Mouse (Mus musculus) C2C12 (cell line): ENCODE measurements around the gene Zscan12. TPM values are rescaled to one million over a fixed set of nuclear protein-coding genes. Genes with fewer than 3 reads are reported as not detected.
"Not testable (repeated sequence)": the region's sequence is repeated elsewhere in the genome, so short reads cannot be mapped to it uniquely, and the experiment has no call there.

Source experiments
- H3K27me3 ChIP-seq: one replicate; pipeline ENCODE4 v1.6.1; 2011; ENCODE audit not compliant: control insufficient read depth, insufficient read depth, insufficient read length
- H3K36me3 ChIP-seq: one replicate; pipeline ENCODE4 v1.6.1; 2011; ENCODE audit not compliant: control insufficient read depth, insufficient read depth
- H3K4me3 ChIP-seq: one replicate; pipeline ENCODE4 v1.5.1; 2011; ENCODE audit warnings: mild to moderate bottlenecking, control low read depth; ENCODE audit not compliant: poor library complexity, insufficient read depth, severe bottlenecking
- H3K79me2 ChIP-seq: one replicate; pipeline ENCODE4 v1.6.1; 2011; ENCODE audit not compliant: control insufficient read depth, insufficient read depth
- H3K79me3 ChIP-seq: one replicate; pipeline ENCODE4 v1.6.1; 2011; ENCODE audit warnings: low read depth, control low read depth
- H3ac ChIP-seq: one replicate; pipeline ENCODE3; 2011; ENCODE audit warnings: low read depth; ENCODE audit not compliant: control insufficient read depth, insufficient read length
- CEBPB ChIP-seq: IDR thresholded peaks from one replicate; pipeline ENCODE4 v1.6.1; 2011; ENCODE audit warnings: low read depth, mild to moderate bottlenecking, control low read depth, moderate library complexity
- CTCF ChIP-seq: IDR thresholded peaks from one replicate; pipeline ENCODE4 v1.5.1; 2011; ENCODE audit not compliant: control insufficient read depth, insufficient read depth, insufficient read length
- FOSL1 ChIP-seq: IDR thresholded peaks from one replicate; pipeline ENCODE4 v1.8.0; 2011; ENCODE audit warnings: mild to moderate bottlenecking, low read length; ENCODE audit not compliant: poor library complexity, insufficient read depth, severe bottlenecking
- MAX ChIP-seq: IDR thresholded peaks from one replicate; pipeline ENCODE4 v1.6.1; 2011; ENCODE audit warnings: mild to moderate bottlenecking, control low read depth
- MYOD1 ChIP-seq: IDR thresholded peaks from one replicate; pipeline ENCODE4 v1.6.1; 2011; ENCODE audit warnings: low read depth; ENCODE audit not compliant: control insufficient read depth, insufficient read length
- MYOG ChIP-seq: IDR thresholded peaks from one replicate; pipeline ENCODE4 v1.6.1; 2011; ENCODE audit not compliant: control insufficient read depth, insufficient read length; ENCODE audit errors: extremely low read depth
- USF1 ChIP-seq: IDR thresholded peaks from one replicate; pipeline ENCODE4 v1.6.1; 2011; ENCODE audit warnings: low read depth, mild to moderate bottlenecking, control low read depth, moderate library complexity
- polyA plus RNA-seq: library from polyadenylated mRNA; unstranded; fragments of >200 nt; fragmentation: generic; extraction: Trizol; gene quantifications from one replicate; pipeline ENCODE4 v1.2.1, GENCODE M21; 2012; ENCODE audit warnings: missing spikeins

Gene Zscan12
- polyA plus RNA-seq, 1 experiment = 3.1 TPM

- no peak for TF ChIP-seq MAX
- no peak for TF ChIP-seq MYOD1
- TF ChIP-seq CTCF = no peak
- TF ChIP-seq CEBPB = no peak
- no peak for TF ChIP-seq USF1
- peaks cover 62% of the 10 kb centered on the region for H3K36me3 ChIP-seq
- H3K79me3 ChIP-seq = peaks cover 12% of the 10 kb centered on the region
- H3ac ChIP-seq = no peak overlapping the region
- no peaks in the 10 kb centered on the region for H3K27me3 ChIP-seq
- H3K79me2 ChIP-seq = peaks cover 18% of the 10 kb centered on the region
- H3K4me3 ChIP-seq = no peak overlapping the region
These were observed 33.0 kb downstream of the Zscan12 start for GRCm38 (mm10) chr13:21395623-21396022.

- Histone ChIP-seq H3K36me3 (peaks cover 62% of the 10 kb centered on the region), H3K79me2 (peaks cover 23% of the 10 kb centered on the region), H3K79me3 (peaks cover 13% of the 10 kb centered on the region)
- H3ac ChIP-seq, H3K27me3 ChIP-seq, H3K4me3 ChIP-seq: not testable (repeated sequence)
These were observed 33.4 kb downstream of the Zscan12 start for GRCm38 (mm10) chr13:21396048-21396447.

GRCm38 (mm10) chr13:21397486-21397885 is 34.9 kb downstream of the Zscan12 start:
- peaks cover 37% of the 10 kb centered on the region for H3K79me2 ChIP-seq
- H3K27me3 ChIP-seq = no peaks in the 10 kb centered on the region
- H3K36me3 ChIP-seq = peaks cover 54% of the 10 kb centered on the region
- TF ChIP-seq MAX = no peak
- TF ChIP-seq MYOG = no peak
- TF ChIP-seq FOSL1 = no peak
- TF ChIP-seq USF1 = no peak
- no peak for TF ChIP-seq MYOD1
- TF ChIP-seq CEBPB = no peak
- H3K4me3 ChIP-seq = no peak overlapping the region
- H3ac ChIP-seq = no peak overlapping the region
- peaks cover 24% of the 10 kb centered on the region for H3K79me3 ChIP-seq

- Histone ChIP-seq H3K36me3 (peaks cover 20% of the 10 kb centered on the region), H3K27me3 (no peaks in the 10 kb centered on the region), H3K4me3 (no peak overlapping the region), H3ac (no peak overlapping the region), H3K79me2 (peaks cover 37% of the 10 kb centered on the region), H3K79me3 (peaks cover 24% of the 10 kb centered on the region)
- TF ChIP-seq MAX = no peak
- TF ChIP-seq CTCF = no peak
- no peak for TF ChIP-seq CEBPB
- TF ChIP-seq MYOG = no peak
- no peak for TF ChIP-seq USF1
- no peak for TF ChIP-seq FOSL1
- no peak for TF ChIP-seq MYOD1
These were observed 38.5 kb downstream of the Zscan12 start for GRCm38 (mm10) chr13:21401166-21401565.

- peaks cover 24% of the 10 kb centered on the region for H3K79me3 ChIP-seq
- peaks cover 37% of the 10 kb centered on the region for H3K79me2 ChIP-seq
- H3K36me3 ChIP-seq = peaks cover 20% of the 10 kb centered on the region
- TF ChIP-seq MYOG (no peak), USF1 (no peak), MAX (no peak), FOSL1 (no peak), CTCF (no peak), CEBPB (no peak), MYOD1 (no peak)
- no peaks in the 10 kb centered on the region for H3K27me3 ChIP-seq
- H3K4me3 ChIP-seq = peak overlapping the region; percentile 65
- H3ac ChIP-seq = peak overlapping the region; percentile 95
These were observed 39.1 kb downstream of the Zscan12 start for GRCm38 (mm10) chr13:21401636-21402286.

- Histone ChIP-seq H3K79me2 (peaks cover 37% of the 10 kb centered on the region), H3K4me3 (peak within 1 kb of the TSS; percentile 65), H3K79me3 (peaks cover 24% of the 10 kb centered on the region), H3ac (peak within 1 kb of the TSS; percentile 95), H3K27me3 (no peaks in the 10 kb centered on the region), H3K36me3 (peaks cover 20% of the 10 kb centered on the region)
- TF ChIP-seq MAX (no peak), FOSL1 (no peak), MYOD1 (no peak), USF1 (no peak), MYOG (no peak)
These were observed 39.7 kb downstream of the Zscan12 start, which contains the start of gene Zkscan3 for GRCm38 (mm10) chr13:21402287-21402846. Gene Zkscan3, minus strand, starts transcription at chr13:21402755.

- H3K79me3 ChIP-seq = peaks cover 24% of the 10 kb centered on the region
- peak overlapping the region; percentile 65 for H3K4me3 ChIP-seq
- H3K36me3 ChIP-seq = peaks cover 18% of the 10 kb centered on the region
- peaks cover 37% of the 10 kb centered on the region for H3K79me2 ChIP-seq
- H3ac ChIP-seq = no peak overlapping the region
- TF ChIP-seq CEBPB (no peak), CTCF (no peak), MAX (no peak), MYOG (no peak), MYOD1 (no peak), FOSL1 (no peak), USF1 (no peak)
- H3K27me3 ChIP-seq = no peaks in the 10 kb centered on the region
These were observed 40.2 kb downstream of the Zscan12 start for GRCm38 (mm10) chr13:21402848-21403247.
